Mouse (Mus musculus) heart, postnatal 0 days (tissue): ENCODE measurements at regions not wholly inside any gene's neighbourhood (a gene's known extent, or its start where the extent isn't known, plus 50 kb on each side); places are given as distances from the start of the nearest gene placed in this dataset.

Experiments
- CTCF ChIP-seq: IDR thresholded peaks from 2 replicates; pipeline ENCODE4 v1.5.1; 2016; ENCODE audit warnings: antibody characterized with exemption, control low read depth, low read depth
- EP300 ChIP-seq: IDR thresholded peaks from 2 replicates; pipeline ENCODE4 v1.6.1; 2016; ENCODE audit warnings: antibody characterized with exemption, low read depth

DNA sequence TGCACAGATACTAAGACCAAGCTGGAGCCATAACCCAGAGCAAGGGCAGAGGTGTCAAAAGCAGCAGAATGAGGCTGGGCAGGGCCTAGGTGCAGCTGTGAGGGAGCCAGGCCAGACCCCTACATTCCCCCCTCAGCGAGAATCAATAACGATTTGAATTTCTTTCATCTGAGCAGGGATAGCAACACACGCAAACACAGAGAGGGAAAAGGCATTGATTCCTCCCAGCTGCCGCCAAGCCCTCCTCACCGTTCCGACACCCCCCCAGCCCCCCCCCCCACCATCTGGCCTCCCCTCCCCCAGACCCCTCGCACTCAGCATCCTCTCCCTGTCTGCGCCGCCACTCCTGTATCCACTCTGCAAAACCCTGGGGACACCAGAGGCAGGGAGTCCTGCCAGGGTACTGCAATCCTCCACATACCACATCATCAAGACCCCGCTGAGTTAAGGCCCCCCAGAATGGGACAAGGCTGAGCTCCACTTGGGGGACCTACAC, 166.9 kb downstream of the 3100002H09Rik start:
- TF ChIP-seq CTCF (no peak), EP300 (no peak)
